Mouse (Mus musculus) liver, postnatal 0 days (tissue): ENCODE data around the gene Rfc1.

ENCODE experiments used
- CTCF ChIP-seq: sonication (generic); IDR thresholded peaks from 2 replicates; pipeline ENCODE4 v1.5.1; 2016; ENCODE audit warnings: antibody characterized with exemption, low read depth
- EP300 ChIP-seq: IDR thresholded peaks from 2 replicates; pipeline ENCODE4 v1.6.1; 2016; ENCODE audit warnings: antibody characterized with exemption, low read depth, mild to moderate bottlenecking

- no peak for TF ChIP-seq CTCF
- no peak for TF ChIP-seq EP300
Measured at GRCm38 (mm10) chr5:65357771-65358170, 22.3 kb upstream of the Rfc1 start.
